Mouse (Mus musculus): Measurements from ENCODE around the gene Ripor3.

- TF ChIP-seq CTCF (IDR thresholded peaks at IDR 0.05; ENCODE audit: low read depth): no peak
- TF ChIP-seq EP300 (IDR thresholded peaks at IDR 0.05; ENCODE audit: low read depth): no peak
Observed at GRCm38 (mm10) chr2:168044681-168045287, 34.4 kb upstream of the Ripor3 start.
